Mouse (Mus musculus) lung, postnatal 0 days (tissue): ENCODE data around the gene Tbx5. TPM values are rescaled to one million over a fixed set of nuclear protein-coding genes. Genes with fewer than 3 reads are reported as not detected.

Source experiments
- ATAC-seq: fragments of 200-750 bp; cut with Nextera tagmentation; 2 replicates; pipeline ENCODE4 v1.8.0; 2017; ENCODE audit warnings: moderate library complexity
- DNase-seq: peaks from one replicate; pipeline ENCODE4 v3.0.0-alpha.2; 2016; ENCODE audit warnings: low spot score
- H3K27ac ChIP-seq: fragments of 300-500 bp; sonication (generic); 2 replicates; pipeline ENCODE4 v1.5.1; 2014; ENCODE audit warnings: antibody characterized with exemption, mild to moderate bottlenecking, low read length, mixed read lengths
- H3K27me3 ChIP-seq: fragments of 300-500 bp; sonication (generic); replicated peaks from 2 replicates; pipeline ENCODE4 v1.6.1; 2014; ENCODE audit warnings: low read length, mixed read lengths; ENCODE audit not compliant: insufficient read depth
- H3K36me3 ChIP-seq: fragments of 300-500 bp; sonication (generic); 2 replicates; pipeline ENCODE4 v1.6.1; 2014; ENCODE audit warnings: low read length, mixed read lengths; ENCODE audit not compliant: insufficient read depth
- H3K4me1 ChIP-seq: fragments of 300-500 bp; sonication (generic); 2 replicates; pipeline ENCODE4 v1.6.1; 2014; ENCODE audit warnings: antibody characterized with exemption, low read depth, low read length, mixed read lengths; ENCODE audit not compliant: insufficient read depth
- H3K4me2 ChIP-seq: fragments of 300-500 bp; sonication (generic); replicated peaks from 2 replicates; pipeline ENCODE4 v1.6.1; 2014; ENCODE audit warnings: low read depth, mild to moderate bottlenecking, low read length, moderate library complexity, mixed read lengths
- H3K4me3 ChIP-seq: fragments of 300-500 bp; sonication (generic); 2 replicates; pipeline ENCODE4 v1.5.1; 2014; ENCODE audit warnings: low read depth, low read length
- H3K9ac ChIP-seq: fragments of 300-500 bp; sonication (generic); replicated peaks from 2 replicates; pipeline ENCODE4 v1.6.1; 2014; ENCODE audit warnings: low read depth, mild to moderate bottlenecking
- H3K9me3 ChIP-seq: fragments of 300-500 bp; sonication (generic); 2 replicates; pipeline ENCODE4 v1.6.1; 2016; ENCODE audit warnings: low read length, mixed read lengths
- CTCF ChIP-seq: IDR thresholded peaks from 2 replicates; pipeline ENCODE4 v1.5.1; 2016; ENCODE audit warnings: antibody characterized with exemption, mild to moderate bottlenecking
- EP300 ChIP-seq: IDR thresholded peaks from 2 replicates; pipeline ENCODE4 v1.6.1; 2016; ENCODE audit warnings: antibody characterized with exemption, mild to moderate bottlenecking, control low read depth
- WGBS: fragments of 180-500 bp; shearing (Covaris S2); extraction: QIAGEN DNeasy Blood & Tissue Kit; methylation state at CpG from one replicate; pipeline ENCODE4 v1.1.7; 2014; 5-methylcytosine and 5-hydroxymethylcytosine counted together
- polyA plus RNA-seq: library from polyadenylated mRNA; unstranded; fragments of >200 nt; fragmentation: Nextera tagmentation; extraction: Ambion mirVana; gene quantifications from 2 replicates; pipeline ENCODE4 v1.2.1, GENCODE M21; 2015

The Tbx5 gene
- polyA plus RNA-seq, 1 experiment from 2014 or later: 25.3 TPM

- ATAC-seq (no peak), DNase-seq (no peak)
- Histone ChIP-seq H3K9ac (peak overlapping the region; percentile 63; the same call in 1 of the 2 replicates), H3K4me2 (peak overlapping the region; percentile 55), H3K27me3 (peaks cover 57% of the 10 kb centered on the region), H3K27ac (peak overlapping the region; percentile 88), H3K36me3 (no peaks in the 10 kb centered on the region), H3K4me1 (no peaks in the 10 kb centered on the region), H3K9me3 (no peaks in the 10 kb centered on the region), H3K4me3 (peak overlapping the region; percentile 44)
- TF ChIP-seq CTCF: no peak
- TF ChIP-seq EP300: no peak
- 6% methylated on average over 27 of the region's 27 CpGs for WGBS
Observed at GRCm38 (mm10) chr5:119802617-119803410, 29.7 kb upstream of the Tbx5 start.

GRCm38 (mm10) chr5:119803411-119804251, 28.8 kb upstream of the Tbx5 start:
- ATAC-seq: no peak
- Histone ChIP-seq H3K27me3 (peaks cover 54% of the 10 kb centered on the region), H3K4me2 (peak overlapping the region; percentile 55), H3K27ac (peak overlapping the region; percentile 88), H3K9ac (peak overlapping the region; percentile 63), H3K9me3 (no peaks in the 10 kb centered on the region), H3K36me3 (no peaks in the 10 kb centered on the region), H3K4me1 (no peaks in the 10 kb centered on the region), H3K4me3 (peak overlapping the region; percentile 44)
- WGBS: under 1% methylated on average over 64 of the region's 64 CpGs
- TF ChIP-seq EP300 (no peak), CTCF (no peak)
- DNase-seq: no peak

DNA sequence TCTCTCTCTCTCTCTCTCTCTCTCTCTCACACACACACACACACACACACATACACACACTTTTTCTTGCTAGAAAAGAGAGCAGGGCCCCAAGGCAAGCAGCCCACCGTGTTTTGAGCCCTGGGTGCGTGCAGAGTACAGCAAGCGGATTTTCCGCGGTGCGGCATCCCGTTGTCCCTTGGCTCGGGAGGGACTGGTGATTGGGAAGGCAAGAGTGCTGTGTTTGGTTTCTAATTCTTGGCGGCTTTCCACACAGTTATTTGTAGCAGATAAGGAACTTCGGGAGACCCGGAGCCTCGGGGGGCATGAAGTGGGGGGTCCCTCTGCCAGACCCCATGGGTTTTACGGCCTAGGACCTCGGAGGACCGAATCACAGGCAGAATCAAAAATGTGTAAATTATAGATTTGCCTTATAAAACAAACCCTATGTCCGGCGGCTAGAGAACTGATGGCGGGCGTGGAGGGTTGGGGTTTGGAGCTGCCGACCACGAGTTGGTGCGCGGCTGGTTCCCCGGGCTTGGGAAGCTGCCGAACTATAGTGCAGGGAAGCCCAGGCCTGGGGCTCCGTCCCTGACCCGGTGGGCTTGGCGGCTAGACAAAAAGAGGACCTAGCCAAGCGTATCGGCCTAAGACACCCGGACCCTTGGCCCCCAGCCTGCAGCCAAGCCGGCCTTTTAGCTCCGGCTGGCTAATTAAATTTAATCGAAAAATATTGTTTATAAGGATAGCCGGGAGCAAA, 28.0 kb upstream of the Tbx5 start:
- no peak for DNase-seq
- TF ChIP-seq EP300 (no peak), CTCF (no peak)
- no peaks in the 10 kb centered on the region for H3K36me3 ChIP-seq
- peaks cover 52% of the 10 kb centered on the region for H3K27me3 ChIP-seq
- no peaks in the 10 kb centered on the region for H3K9me3 ChIP-seq
- H3K9ac ChIP-seq: peak overlapping the region; percentile 63
- H3K4me1 ChIP-seq: no peaks in the 10 kb centered on the region
- no peak for ATAC-seq
- H3K4me2 ChIP-seq: peak overlapping the region; percentile 55
- H3K4me3 ChIP-seq: peak overlapping the region; percentile 44
- H3K27ac ChIP-seq: peak overlapping the region; percentile 88
- WGBS: under 1% methylated on average over 35 of the region's 35 CpGs

DNA sequence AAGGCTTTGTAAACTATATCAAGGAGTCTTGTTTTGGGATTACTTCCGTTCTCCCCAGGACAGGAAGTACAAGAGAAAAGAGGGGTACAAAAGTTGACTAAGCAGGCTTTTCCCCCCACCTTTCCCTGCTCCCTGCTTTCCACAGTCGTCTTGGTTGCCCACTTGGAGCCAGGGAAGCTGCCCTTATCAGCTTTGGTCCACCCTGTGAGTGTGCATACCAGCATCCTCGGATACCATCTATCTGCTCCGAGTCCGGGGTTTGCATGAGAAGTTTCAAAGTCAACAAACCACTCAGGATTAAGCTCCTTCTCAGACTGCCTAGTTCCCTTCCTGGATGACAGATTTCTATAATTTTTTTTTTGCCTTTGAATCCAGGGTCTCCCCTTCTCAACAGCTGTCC, 26.8 kb upstream of the Tbx5 start:
- no peak for TF ChIP-seq CTCF
- TF ChIP-seq EP300: no peak
- peaks cover 48% of the 10 kb centered on the region for H3K27me3 ChIP-seq
- ATAC-seq: no peak
- WGBS: 5% methylated on average over 5 of the region's 5 CpGs
- no peaks in the 10 kb centered on the region for H3K36me3 ChIP-seq
- H3K4me2 ChIP-seq: peak overlapping the region; percentile 55
- H3K9me3 ChIP-seq: no peaks in the 10 kb centered on the region
- H3K4me3 ChIP-seq: peak overlapping the region; percentile 44; the same call in 1 of the 2 replicates
- H3K4me1 ChIP-seq: no peaks in the 10 kb centered on the region
- DNase-seq: no peak
- H3K27ac ChIP-seq: peak overlapping the region; percentile 88
- peak overlapping the region; percentile 63; the same call in 1 of the 2 replicates for H3K9ac ChIP-seq

DNA sequence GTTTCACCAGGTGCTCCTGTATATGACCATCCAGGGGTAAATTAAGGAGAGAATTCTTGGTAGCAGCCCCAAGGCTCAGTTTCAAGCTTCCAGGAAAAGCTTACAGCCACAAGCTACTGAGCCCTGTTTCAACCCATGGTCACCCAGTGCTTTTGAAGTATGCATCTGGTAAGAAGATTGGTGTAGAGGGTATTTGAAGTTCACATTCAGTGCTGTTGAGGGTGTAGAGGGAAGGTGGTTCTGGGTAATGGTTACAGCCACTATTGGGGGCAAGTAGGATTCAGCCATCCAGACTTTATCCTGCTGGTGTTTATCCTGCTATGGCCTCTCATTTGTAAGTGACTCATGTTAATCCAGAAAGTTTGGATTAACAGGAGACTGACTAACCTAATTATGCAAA, 26.0 kb upstream of the Tbx5 start:
- no peak for DNase-seq
- Histone ChIP-seq H3K4me1 (no peaks in the 10 kb centered on the region), H3K36me3 (no peaks in the 10 kb centered on the region), H3K4me3 (peak overlapping the region; percentile 44; the same call in 1 of the 2 replicates), H3K4me2 (peak overlapping the region; percentile 55), H3K9me3 (no peaks in the 10 kb centered on the region), H3K27ac (peak overlapping the region; percentile 88), H3K9ac (no peak overlapping the region), H3K27me3 (peaks cover 44% of the 10 kb centered on the region)
- TF ChIP-seq CTCF: no peak
- TF ChIP-seq EP300: no peak
- no peak for ATAC-seq
